Mouse (Mus musculus): ENCODE results near the gene Ppfia4. TPM values are rescaled to one million over a fixed set of nuclear protein-coding genes. Genes with fewer than 3 reads are reported as not detected.
A peak's percentile ranks its signal among the peaks of the same experiment; 100 is the strongest.
"Not testable (repeated sequence)": the region's sequence is repeated elsewhere in the genome, so short reads cannot be mapped to it uniquely, and the experiment has no call there.

The Ppfia4 gene
- polyA plus RNA-seq, 1 experiment from 2014 or later = 2.8 TPM

DNA sequence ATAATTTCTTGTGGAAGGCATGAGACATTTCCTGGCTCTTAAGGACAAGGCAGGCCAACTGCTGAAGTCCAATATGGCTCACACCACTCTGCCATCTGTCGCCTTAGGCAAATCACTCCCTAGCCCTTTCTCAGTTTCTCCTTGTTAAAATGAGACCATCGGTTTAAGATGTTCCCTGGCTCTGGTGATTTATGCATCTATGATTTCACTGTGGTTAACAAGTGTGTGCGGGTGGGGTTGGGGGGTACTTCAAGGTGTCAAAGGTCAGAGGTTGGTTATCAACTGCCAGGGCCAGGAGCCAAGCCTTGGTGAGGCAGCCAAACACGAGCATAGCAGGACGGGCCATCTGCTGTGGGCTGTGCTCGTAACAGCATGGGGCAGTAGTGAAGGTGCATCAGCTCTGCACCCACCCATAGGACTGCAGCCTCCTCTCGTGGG is 58.2 kb downstream of the Ppfia4 start:
- 82% methylated on average over 7 of the region's 7 CpGs for WGBS
- no peak for TF ChIP-seq CTCF (IDR thresholded peaks at IDR 0.05; ENCODE audit: low read depth)
- no peak for TF ChIP-seq EP300 (optimal IDR thresholded peaks at IDR 0.05)
- no peaks in the 10 kb centered on the region for H3K9me3 ChIP-seq (ENCODE audit: control insufficient read depth, low read length)
- no peak overlapping the region for H3K4me2 ChIP-seq (replicated peaks; ENCODE audit: low read depth)
- H3K4me3 ChIP-seq (ENCODE audit: low read depth, low read length) = no peak overlapping the region
- no peaks in the 10 kb centered on the region for H3K36me3 ChIP-seq (ENCODE audit: control insufficient read depth, insufficient read depth, low read length)
- DNase-seq (ENCODE audit: low spot score) (no peak), ATAC-seq (ENCODE audit: low FRiP score, low TSS enrichment) (no peak)
- no peaks in the 10 kb centered on the region for H3K4me1 ChIP-seq (replicated peaks; ENCODE audit: control insufficient read depth, insufficient read depth)
- no peak overlapping the region for H3K9ac ChIP-seq (ENCODE audit: low read length)
- no peaks in the 10 kb centered on the region for H3K27me3 ChIP-seq (ENCODE audit: control insufficient read depth, insufficient read depth, low read length)
- H3K27ac ChIP-seq (replicated peaks) = no peak overlapping the region

DNA sequence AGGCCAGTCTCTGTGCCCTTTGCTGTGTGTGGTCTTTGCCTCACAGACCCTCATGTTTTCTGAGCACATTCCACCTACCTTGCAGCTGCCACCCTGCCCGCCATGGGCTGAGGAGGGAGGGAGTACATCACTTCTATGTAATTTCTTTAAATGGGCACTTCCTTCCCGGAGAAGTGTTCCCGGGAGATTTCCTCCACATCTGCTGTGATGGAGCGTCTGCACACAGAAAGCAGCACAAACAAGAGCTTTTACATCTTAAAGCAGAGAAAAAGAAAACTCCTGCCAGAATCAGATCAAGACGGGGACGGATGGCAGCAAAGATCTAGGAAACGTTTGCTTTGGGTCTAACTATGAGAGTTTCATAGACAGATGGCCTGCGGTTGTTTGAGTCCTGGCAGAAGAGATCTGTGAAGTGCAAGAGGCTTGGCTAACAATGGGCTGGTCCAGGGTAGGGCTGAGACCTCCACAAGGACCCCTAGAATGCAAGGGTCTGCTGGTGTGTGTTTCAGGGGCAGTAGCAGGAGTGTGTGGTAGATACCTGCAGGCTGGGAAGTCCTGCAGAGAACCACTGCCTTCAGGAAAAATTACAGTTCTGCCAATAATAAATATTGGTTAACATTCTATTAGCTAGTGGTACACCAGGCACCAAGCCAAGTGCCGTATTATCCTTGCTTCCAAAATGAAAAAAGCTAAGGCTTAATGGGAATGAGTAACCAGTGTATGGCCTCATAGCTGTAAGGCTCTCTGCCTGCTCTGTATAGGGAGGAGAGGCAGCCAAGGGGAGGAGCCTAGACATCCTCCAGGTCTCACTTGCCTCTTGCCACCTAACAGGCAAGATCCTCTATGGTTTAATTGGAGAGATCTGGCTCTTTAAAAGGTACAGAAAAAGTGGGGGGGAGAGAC is 59.0 kb downstream of the Ppfia4 start:
- H3K4me2 ChIP-seq (replicated peaks; ENCODE audit: low read depth) = no peak overlapping the region
- no peaks in the 10 kb centered on the region for H3K36me3 ChIP-seq (ENCODE audit: control insufficient read depth, insufficient read depth, low read length)
- TF ChIP-seq CTCF (IDR thresholded peaks at IDR 0.05; ENCODE audit: low read depth) (no peak), EP300 (optimal IDR thresholded peaks at IDR 0.05) (no peak)
- ATAC-seq (ENCODE audit: low FRiP score, low TSS enrichment) (no peak), DNase-seq (ENCODE audit: low spot score) (no peak)
- H3K27ac ChIP-seq (replicated peaks) = no peak overlapping the region
- no peak overlapping the region for H3K4me3 ChIP-seq (ENCODE audit: low read depth, low read length)
- no peak overlapping the region for H3K9ac ChIP-seq (ENCODE audit: low read length)
- H3K27me3 ChIP-seq (ENCODE audit: control insufficient read depth, insufficient read depth, low read length) = no peaks in the 10 kb centered on the region
- H3K9me3 ChIP-seq (ENCODE audit: control insufficient read depth, low read length) = no peaks in the 10 kb centered on the region
- H3K4me1 ChIP-seq (replicated peaks; ENCODE audit: control insufficient read depth, insufficient read depth) = no peaks in the 10 kb centered on the region
- WGBS = 37% methylated on average over 9 of the region's 9 CpGs

GRCm38 (mm10) chr1:134272754-134273250 is 59.9 kb downstream of the Ppfia4 start:
- no peak overlapping the region for H3K27ac ChIP-seq (replicated peaks)
- H3K4me1 ChIP-seq (replicated peaks; ENCODE audit: control insufficient read depth, insufficient read depth) = no peaks in the 10 kb centered on the region
- DNase-seq (ENCODE audit: low spot score) = no peak
- 0 out of 2 replicates have a peak, but pooled peaks have one; percentile 46 for ATAC-seq (ENCODE audit: low FRiP score, low TSS enrichment)
- H3K4me3 ChIP-seq (ENCODE audit: low read depth, low read length) = no peak overlapping the region
- WGBS = 64% methylated on average over 5 of the region's 5 CpGs
- H3K4me2 ChIP-seq (replicated peaks; ENCODE audit: low read depth) = no peak overlapping the region
- H3K9me3 ChIP-seq (ENCODE audit: control insufficient read depth, low read length) = no peaks in the 10 kb centered on the region
- H3K36me3 ChIP-seq (ENCODE audit: control insufficient read depth, insufficient read depth, low read length) = no peaks in the 10 kb centered on the region
- no peak overlapping the region for H3K9ac ChIP-seq (ENCODE audit: low read length)
- no peaks in the 10 kb centered on the region for H3K27me3 ChIP-seq (ENCODE audit: control insufficient read depth, insufficient read depth, low read length)
- TF ChIP-seq CTCF (IDR thresholded peaks at IDR 0.05; ENCODE audit: low read depth) (no peak), EP300 (optimal IDR thresholded peaks at IDR 0.05) (no peak)

DNA sequence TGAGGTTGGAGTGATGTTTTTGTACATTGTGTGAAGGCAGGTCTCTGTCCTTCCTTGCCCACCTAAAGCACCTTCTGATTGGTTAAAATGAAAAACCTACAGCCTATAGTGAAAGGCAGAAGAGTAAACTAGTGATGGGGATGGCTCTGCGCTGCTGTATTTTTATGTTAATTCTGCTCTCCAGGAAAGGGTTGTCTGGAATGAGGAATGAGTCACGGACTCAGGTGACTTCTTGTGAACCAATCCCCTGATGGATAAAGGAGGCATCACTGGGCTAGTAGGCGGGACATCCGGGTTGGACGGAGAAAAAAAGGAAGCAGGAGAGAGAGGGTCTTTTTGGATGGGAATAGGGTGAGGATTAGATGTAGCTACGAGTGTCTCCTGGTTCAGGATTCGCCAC is 62.7 kb downstream of the Ppfia4 start:
- H3K27ac ChIP-seq (replicated peaks) = no peak overlapping the region
- WGBS = 74% methylated on average over 7 of the region's 7 CpGs
- no peak overlapping the region for H3K4me2 ChIP-seq (replicated peaks; ENCODE audit: low read depth)
- H3K9ac ChIP-seq (ENCODE audit: low read length) = no peak overlapping the region
- no peak overlapping the region for H3K4me3 ChIP-seq (ENCODE audit: low read depth, low read length)
- no peaks in the 10 kb centered on the region for H3K27me3 ChIP-seq (ENCODE audit: control insufficient read depth, insufficient read depth, low read length)
- ATAC-seq (ENCODE audit: low FRiP score, low TSS enrichment) = no peak
- no peaks in the 10 kb centered on the region for H3K4me1 ChIP-seq (replicated peaks; ENCODE audit: control insufficient read depth, insufficient read depth)
- TF ChIP-seq CTCF (IDR thresholded peaks at IDR 0.05; ENCODE audit: low read depth) (no peak), EP300 (optimal IDR thresholded peaks at IDR 0.05) (no peak)
- no peak for DNase-seq (ENCODE audit: low spot score)
- H3K9me3 ChIP-seq (ENCODE audit: control insufficient read depth, low read length) = no peaks in the 10 kb centered on the region
- H3K36me3 ChIP-seq (ENCODE audit: control insufficient read depth, insufficient read depth, low read length) = no peaks in the 10 kb centered on the region

GRCm38 (mm10) chr1:134265797-134266196 is 66.9 kb downstream of the Ppfia4 start:
- Histone ChIP-seq H3K4me2 (replicated peaks; ENCODE audit: low read depth) (no peak overlapping the region), H3K27me3 (ENCODE audit: control insufficient read depth, insufficient read depth, low read length) (no peaks in the 10 kb centered on the region), H3K36me3 (ENCODE audit: control insufficient read depth, insufficient read depth, low read length) (no peaks in the 10 kb centered on the region), H3K9ac (ENCODE audit: low read length) (no peak overlapping the region), H3K4me1 (replicated peaks; ENCODE audit: control insufficient read depth, insufficient read depth) (no peaks in the 10 kb centered on the region), H3K9me3 (ENCODE audit: control insufficient read depth, low read length) (no peaks in the 10 kb centered on the region), H3K27ac (replicated peaks) (no peak overlapping the region), H3K4me3 (ENCODE audit: low read depth, low read length) (no peak overlapping the region)
- 30% methylated on average over 2 of the region's 2 CpGs for WGBS
- TF ChIP-seq EP300 (optimal IDR thresholded peaks at IDR 0.05) = no peak
- TF ChIP-seq CTCF (IDR thresholded peaks at IDR 0.05; ENCODE audit: low read depth) = no peak
- DNase-seq (ENCODE audit: low spot score) (no peak), ATAC-seq (ENCODE audit: low FRiP score, low TSS enrichment) (no peak)

GRCm38 (mm10) chr1:134264341-134264740 is 68.4 kb downstream of the Ppfia4 start:
- Histone ChIP-seq H3K9ac (ENCODE audit: low read length) (no peak overlapping the region), H3K36me3 (ENCODE audit: control insufficient read depth, insufficient read depth, low read length) (no peaks in the 10 kb centered on the region), H3K4me2 (replicated peaks; ENCODE audit: low read depth) (no peak overlapping the region), H3K4me1 (replicated peaks; ENCODE audit: control insufficient read depth, insufficient read depth) (no peaks in the 10 kb centered on the region), H3K9me3 (ENCODE audit: control insufficient read depth, low read length) (no peaks in the 10 kb centered on the region), H3K4me3 (ENCODE audit: low read depth, low read length) (no peak overlapping the region), H3K27ac (replicated peaks) (no peak overlapping the region), H3K27me3 (ENCODE audit: control insufficient read depth, insufficient read depth, low read length) (no peaks in the 10 kb centered on the region)
- TF ChIP-seq CTCF (IDR thresholded peaks at IDR 0.05; ENCODE audit: low read depth) (no peak), EP300 (optimal IDR thresholded peaks at IDR 0.05) (no peak)
- DNase-seq (ENCODE audit: low spot score) (no peak), ATAC-seq (ENCODE audit: low FRiP score, low TSS enrichment) (no peak)
- whole genome bisulfite sequencing = 88% methylated on average over 6 of the region's 6 CpGs

- not testable (repeated sequence) for H3K27ac ChIP-seq (replicated peaks); H3K27me3 ChIP-seq (ENCODE audit: control insufficient read depth, insufficient read depth, low read length); H3K4me3 ChIP-seq (ENCODE audit: low read depth, low read length); H3K4me2 ChIP-seq (replicated peaks; ENCODE audit: low read depth); H3K9me3 ChIP-seq (ENCODE audit: control insufficient read depth, low read length); H3K4me1 ChIP-seq (replicated peaks; ENCODE audit: control insufficient read depth, insufficient read depth); H3K9ac ChIP-seq (ENCODE audit: low read length); H3K36me3 ChIP-seq (ENCODE audit: control insufficient read depth, insufficient read depth, low read length); ATAC-seq (ENCODE audit: low FRiP score, low TSS enrichment); DNase-seq (ENCODE audit: low spot score)
- 42% methylated on average over 1 of the region's 1 CpGs for WGBS
These were observed 83.0 kb downstream of the Ppfia4 start for GRCm38 (mm10) chr1:134249681-134250080.
